Mouse (Mus musculus): Measurements from ENCODE around the gene Laptm4a.

Gene Laptm4a

GRCm38 (mm10) chr12:8921394-8922368 is at the start of gene Laptm4a:
TSS of gene Laptm4a (plus strand) at chr12:8921664.
- under 1% methylated on average over 73 of the region's 73 CpGs for WGBS

- 82% methylated on average over 9 of the region's 9 CpGs for WGBS
Measured at GRCm38 (mm10) chr12:8875583-8875982, 45.9 kb upstream of the Laptm4a start.

GRCm38 (mm10) chr12:8876865-8877264 is 44.6 kb upstream of the Laptm4a start:
- WGBS = 92% methylated on average over 5 of the region's 5 CpGs

- WGBS = 91% methylated on average over 6 of the region's 6 CpGs
Measured at GRCm38 (mm10) chr12:8877413-8877812, 44.1 kb upstream of the Laptm4a start.

GRCm38 (mm10) chr12:8878752-8879151 is 42.7 kb upstream of the Laptm4a start:
- 91% methylated on average over 2 of the region's 2 CpGs for WGBS

GRCm38 (mm10) chr12:8879389-8879788 is 42.1 kb upstream of the Laptm4a start:
- 83% methylated on average over 6 of the region's 6 CpGs for WGBS

GRCm38 (mm10) chr12:8881736-8882135 is 39.7 kb upstream of the Laptm4a start:
- WGBS = 77% methylated on average over 4 of the region's 4 CpGs

GRCm38 (mm10) chr12:8882376-8882775 is 39.1 kb upstream of the Laptm4a start:
- WGBS = 90% methylated on average over 8 of the region's 8 CpGs

GRCm38 (mm10) chr12:8884426-8885145 is 36.9 kb upstream of the Laptm4a start:
- WGBS = 48% methylated on average over 13 of the region's 13 CpGs

- 56% methylated on average over 4 of the region's 4 CpGs for WGBS
Measured at GRCm38 (mm10) chr12:8885146-8885543, 36.3 kb upstream of the Laptm4a start.

- 87% methylated on average over 3 of the region's 3 CpGs for WGBS
Measured at GRCm38 (mm10) chr12:8885950-8886349, 35.5 kb upstream of the Laptm4a start.

GRCm38 (mm10) chr12:8888445-8888844 is 33.0 kb upstream of the Laptm4a start:
- 61% methylated on average over 7 of the region's 7 CpGs for WGBS

GRCm38 (mm10) chr12:8889117-8889665 is 32.3 kb upstream of the Laptm4a start:
- 23% methylated on average over 10 of the region's 10 CpGs for WGBS

- WGBS = 21% methylated on average over 20 of the region's 21 CpGs
Measured at GRCm38 (mm10) chr12:8892876-8893532, 28.5 kb upstream of the Laptm4a start.

- 84% methylated on average over 7 of the region's 7 CpGs for WGBS
Measured at GRCm38 (mm10) chr12:8897140-8897539, 24.3 kb upstream of the Laptm4a start.

GRCm38 (mm10) chr12:8898879-8899785 is 22.3 kb upstream of the Laptm4a start:
- whole genome bisulfite sequencing = 62% methylated on average over 19 of the region's 19 CpGs

GRCm38 (mm10) chr12:8900107-8900698 is 21.3 kb upstream of the Laptm4a start:
- 67% methylated on average over 4 of the region's 4 CpGs for WGBS

- 68% methylated on average over 5 of the region's 5 CpGs for WGBS
Measured at GRCm38 (mm10) chr12:8900919-8901663, 20.4 kb upstream of the Laptm4a start.

GRCm38 (mm10) chr12:8901934-8902333 is 19.5 kb upstream of the Laptm4a start:
- 53% methylated on average over 2 of the region's 2 CpGs for WGBS

GRCm38 (mm10) chr12:8902479-8902878 is 19.0 kb upstream of the Laptm4a start:
- 43% methylated on average over 3 of the region's 3 CpGs for WGBS
